Mouse (Mus musculus): ENCODE measurements around the gene Skida1.

DNA sequence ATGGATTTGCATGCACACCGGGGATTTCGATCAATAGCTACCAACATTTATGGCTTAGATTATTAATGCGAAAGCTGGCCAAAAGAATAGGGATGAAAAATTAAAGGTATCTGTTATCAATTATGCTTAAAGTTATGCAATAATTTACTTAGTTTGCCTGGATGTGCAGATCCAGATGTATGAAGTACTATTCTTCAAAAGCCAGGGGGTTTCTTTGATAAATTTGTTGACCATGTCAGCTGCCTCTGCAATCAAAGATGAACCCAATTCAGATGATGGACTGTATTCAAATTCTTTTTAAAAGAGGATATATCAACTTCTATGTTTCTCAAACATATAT, 3.0 kb upstream of the Skida1 start:
- TF ChIP-seq CTCF (IDR thresholded peaks at IDR 0.05; ENCODE audit: extremely low read depth, insufficient read depth, insufficient read length, insufficient replicate concordance) (no peak), POLR2A (IDR thresholded peaks at IDR 0.05; ENCODE audit: low read depth, low read length) (no peak)

All from spleen, adult 2 months (tissue).